ENCODE assay signal across 8 mouse cellular contexts in the genomic region with DNA sequence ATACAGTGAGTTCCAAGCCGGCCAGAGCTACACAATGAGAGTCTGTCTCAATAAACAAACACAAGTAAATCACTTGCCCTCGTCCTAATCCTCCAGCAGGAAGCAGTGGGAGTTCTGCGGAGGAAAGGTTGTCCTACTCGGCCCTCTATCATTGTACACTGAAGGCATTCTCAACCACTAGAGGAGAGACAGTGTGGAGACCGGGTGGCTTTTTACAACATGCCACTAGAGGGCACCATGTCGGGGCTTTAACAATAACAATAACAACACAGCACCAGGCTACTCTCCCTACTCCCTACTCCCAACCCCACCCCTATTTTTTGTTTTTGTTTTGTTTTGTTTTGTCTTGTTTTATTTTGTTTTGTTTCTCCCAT. TPM values are rescaled to one million over a fixed set of nuclear protein-coding genes. Genes with fewer than 3 reads are reported as not detected.
DNase-seq lines count a peak whose midpoint lies in the region; ATAC-seq and TF ChIP-seq lines count a peak whose summit lies in the region.

No protein-coding gene starts in this region.

- no peaks in the 10 kb centered on the region for H3K9me3 ChIP-seq in heart, embryonic 11.5 days (replicated peaks; ENCODE audit: control insufficient read depth, low read length)
- no peaks in the 10 kb centered on the region for H3K9me3 ChIP-seq in lung, embryonic 16.5 days (ENCODE audit: control insufficient read depth, low read length)

- no peaks in the 10 kb centered on the region for H3K27me3 ChIP-seq in heart, embryonic 11.5 days (ENCODE audit: control insufficient read depth, insufficient read depth, low read length)
- H3K27me3 ChIP-seq in lung, embryonic 16.5 days (ENCODE audit: control insufficient read depth, insufficient read depth, low read depth, low read length) = no peaks in the 10 kb centered on the region
- no peaks in the 10 kb centered on the region for H3K27me3 ChIP-seq in small intestine, adult 2 months (ENCODE audit: control insufficient read depth, insufficient read depth, low read length)

- no peaks in the 10 kb centered on the region for H3K36me3 ChIP-seq in heart, embryonic 11.5 days (ENCODE audit: control insufficient read depth, insufficient read depth, low read length)
- no peaks in the 10 kb centered on the region for H3K36me3 ChIP-seq in lung, embryonic 16.5 days (ENCODE audit: control insufficient read depth, insufficient read depth, low read length)
- H3K36me3 ChIP-seq in small intestine, adult 2 months (ENCODE audit: control insufficient read depth, insufficient read depth, low read length) = no peaks in the 10 kb centered on the region

- no peak for ATAC-seq in heart, embryonic 11.5 days (replicated peaks; ENCODE audit: insufficient number of reproducible peaks, low FRiP score, low TSS enrichment)
- ATAC-seq in erythroid progenitor cell, adult 5-6 weeks (replicated peaks; ENCODE audit: low FRiP score, poor library complexity, severe bottlenecking) = peak; percentile 66
- peak; percentile 71 for ATAC-seq in lung, embryonic 16.5 days (ENCODE audit: low read depth)

- TF ChIP-seq CTCF in small intestine, adult 2 months (IDR thresholded peaks at IDR 0.05; ENCODE audit: extremely low read depth, insufficient read length, insufficient replicate concordance, low read depth, low read length) = peak; percentile 48; the same call in 1 of the 2 replicates

- no peak overlapping the region for H3K9ac ChIP-seq in heart, embryonic 11.5 days (ENCODE audit: low read depth, low read length)
- H3K9ac ChIP-seq in lung, embryonic 16.5 days (ENCODE audit: low read length) = no peak overlapping the region

- no peak overlapping the region for H3K4me2 ChIP-seq in heart, embryonic 11.5 days
- no peak overlapping the region for H3K4me2 ChIP-seq in lung, embryonic 16.5 days (ENCODE audit: low read depth, low read length)

- H3K4me3 ChIP-seq in heart, embryonic 11.5 days (ENCODE audit: low read depth, low read length) = no peak overlapping the region
- no peak overlapping the region for H3K4me3 ChIP-seq in lung, embryonic 16.5 days (ENCODE audit: low read length)
- H3K4me3 ChIP-seq in small intestine, adult 2 months (ENCODE audit: low read depth, low read length) = no peak overlapping the region

- WGBS in heart, embryonic 11.5 days (ENCODE audit: insufficient replicate concordance) = 32% methylated on average over 6 of the region's 6 CpGs
- 30% methylated on average over 6 of the region's 6 CpGs for WGBS in lung, embryonic 16.5 days
- WGBS in small intestine, adult 2 months = 20% methylated on average over 6 of the region's 6 CpGs

- H3K27ac ChIP-seq in heart, embryonic 11.5 days (ENCODE audit: low read depth, low read length) = no peak overlapping the region
- H3K27ac ChIP-seq in lung, embryonic 16.5 days (ENCODE audit: low read length) = peak overlapping the region; percentile 37
- peak overlapping the region; percentile 35; the same call in 1 of the 2 replicates for H3K27ac ChIP-seq in small intestine, adult 2 months (ENCODE audit: insufficient read depth, low read depth, low read length)

- TF ChIP-seq POLR2A in small intestine, adult 2 months (IDR thresholded peaks at IDR 0.05; ENCODE audit: low read depth, low read length) = no peak

- no peaks in the 10 kb centered on the region for H3K4me1 ChIP-seq in heart, embryonic 11.5 days (ENCODE audit: control insufficient read depth, insufficient read depth, low read length)
- H3K4me1 ChIP-seq in lung, embryonic 16.5 days (replicated peaks; ENCODE audit: control insufficient read depth, insufficient read depth, low read length) = no peaks in the 10 kb centered on the region
- H3K4me1 ChIP-seq in small intestine, adult 2 months (ENCODE audit: control insufficient read depth, insufficient read depth, insufficient read length, low read length) = 0 out of 2 replicates have a peak, but pooled peaks cover 3% of the 10 kb centered on the region

- peak; percentile 96 for DNase-seq in heart, adult 11 months
- DNase-seq in adrenal gland, postnatal 14 days = peak; percentile 76
- DNase-seq in heart, postnatal 4 days = peak; percentile 71
- peak; percentile 48 for DNase-seq in layer of hippocampus, adult 9-10 months (ENCODE audit: low spot score)

RNA-seq across cellular contexts. Expression of a gene that starts 17.0 kb away (rescaled TPM):
- polyA plus RNA-seq in heart, embryonic 11.5 days (2014; fragmentation: Nextera tagmentation; extraction: Ambion mirVana) = not detected in 2 replicates
- total RNA-seq in adrenal gland, postnatal 14 days (2021) = not detected in 2 replicates
- not detected in 2 replicates for total RNA-seq in erythroid progenitor cell, adult 5-6 weeks (2015; ENCODE audit: low replicate concordance)
- total RNA-seq in erythroid progenitor cell, adult 5-6 weeks (2017; ENCODE audit: low replicate concordance) = not detected in 2 replicates
- total RNA-seq in heart, postnatal 4 days (2021) = not detected
- polyA plus RNA-seq in lung, embryonic 16.5 days (2015; fragmentation: Nextera tagmentation; extraction: Ambion mirVana) = not detected in 2 replicates
- not detected in 2 replicates for polyA plus RNA-seq in small intestine, adult 2 months (2012; rRNA removed)

RNA-seq across cellular contexts. Expression of a gene that starts 30.4 kb away (rescaled TPM):
- 19.5 and 22.4 TPM in 2 replicates for polyA plus RNA-seq in heart, embryonic 11.5 days (2014; fragmentation: Nextera tagmentation; extraction: Ambion mirVana)
- total RNA-seq in adrenal gland, postnatal 14 days (2021) = 15.8 and 17.7 TPM in 2 replicates
- total RNA-seq in erythroid progenitor cell, adult 5-6 weeks (2015; ENCODE audit: low replicate concordance) = 23.1 and 46.5 TPM in 2 replicates
- 26.7 and 30.7 TPM in 2 replicates for total RNA-seq in erythroid progenitor cell, adult 5-6 weeks (2017; ENCODE audit: low replicate concordance)
- total RNA-seq in heart, postnatal 4 days (2021) = 10 to 100 TPM; 13.0 to 13.5 TPM
- 29.5 and 33.7 TPM in 2 replicates for polyA plus RNA-seq in lung, embryonic 16.5 days (2015; fragmentation: Nextera tagmentation; extraction: Ambion mirVana)
- 0.98 and 2.7 TPM in 2 replicates for polyA plus RNA-seq in small intestine, adult 2 months (2012; rRNA removed)

RNA-seq across cellular contexts. Expression of a gene that starts 32.3 kb away (rescaled TPM):
- polyA plus RNA-seq in heart, embryonic 11.5 days (2014; fragmentation: Nextera tagmentation; extraction: Ambion mirVana) = 8.5 and 8.8 TPM in 2 replicates
- 19.6 and 32.7 TPM in 2 replicates for total RNA-seq in adrenal gland, postnatal 14 days (2021)
- total RNA-seq in erythroid progenitor cell, adult 5-6 weeks (2015; ENCODE audit: low replicate concordance) = 10.1 and 10.9 TPM in 2 replicates
- 7.2 and 38.7 TPM in 2 replicates for total RNA-seq in erythroid progenitor cell, adult 5-6 weeks (2017; ENCODE audit: low replicate concordance)
- 10 to 100 TPM; 11.8 to 12.2 TPM for total RNA-seq in heart, postnatal 4 days (2021)
- polyA plus RNA-seq in lung, embryonic 16.5 days (2015; fragmentation: Nextera tagmentation; extraction: Ambion mirVana) = 29.7 and 33.9 TPM in 2 replicates
- polyA plus RNA-seq in small intestine, adult 2 months (2012; rRNA removed) = 93.3 and 233 TPM in 2 replicates

RNA-seq across cellular contexts. Expression of a gene that starts 35.4 kb away (rescaled TPM):
- 0.24 TPM in 1 of 2 replicates, not detected in the other for polyA plus RNA-seq in heart, embryonic 11.5 days (2014; fragmentation: Nextera tagmentation; extraction: Ambion mirVana)
- 0.37 and 0.41 TPM in 2 replicates for total RNA-seq in adrenal gland, postnatal 14 days (2021)
- total RNA-seq in erythroid progenitor cell, adult 5-6 weeks (2015; ENCODE audit: low replicate concordance) = not detected in 2 replicates
- total RNA-seq in erythroid progenitor cell, adult 5-6 weeks (2017; ENCODE audit: low replicate concordance) = not detected in 2 replicates
- not detected for total RNA-seq in heart, postnatal 4 days (2021)
- polyA plus RNA-seq in lung, embryonic 16.5 days (2015; fragmentation: Nextera tagmentation; extraction: Ambion mirVana) = 0.24 and 0.39 TPM in 2 replicates
- 0.25 and 1.6 TPM in 2 replicates for polyA plus RNA-seq in small intestine, adult 2 months (2012; rRNA removed)
